In genomic region chr9:101074332-101075021, GRCm38 (mm10) we compare ENCODE assay signal across 8 mouse cellular contexts. TPM values are rescaled to one million over a fixed set of nuclear protein-coding genes. Genes with fewer than 3 reads are reported as not detected.
DNase-seq lines count a peak whose midpoint lies in the region; ATAC-seq and TF ChIP-seq lines count a peak whose summit lies in the region.

No protein-coding gene starts in this region.

- TF ChIP-seq EP300 in MEL (IDR thresholded peaks at IDR 0.05; ENCODE audit: low read depth in 1 of 2, low read length in 2 of 2) = no peak

- peak overlapping the region; percentile 82 for H3K4me2 ChIP-seq in hindbrain, embryonic 11.5 days (replicated peaks; ENCODE audit: low read depth, low read length)

- peak in 1 of 2 experiments; percentile 32; a peak in 1 of 4 replicates for TF ChIP-seq POLR2A in MEL (IDR thresholded peaks at IDR 0.05; ENCODE audit: control insufficient read depth in 1 of 2, insufficient read depth in 1 of 2, low read depth in 1 of 2, low read length in 2 of 2, poor library complexity in 1 of 2)

- peak; percentile 77 for ATAC-seq in hindbrain, embryonic 11.5 days (ENCODE audit: low FRiP score)

- H3K36me3 ChIP-seq in MEL (ENCODE audit: control insufficient read depth in 1 of 2, insufficient read depth in 2 of 2, low read length in 2 of 2) = peaks cover 0 to 10% of the 10 kb centered on the region in 2 experiments; a peak in 2 of 4 replicates
- H3K36me3 ChIP-seq in hindbrain, embryonic 11.5 days (ENCODE audit: control insufficient read depth, insufficient read depth, low read length) = no peaks in the 10 kb centered on the region

- under 1% methylated on average over 70 of the region's 100 CpGs for whole genome bisulfite sequencing in hindbrain, embryonic 11.5 days

- TF ChIP-seq RAD21 in MEL (IDR thresholded peaks at IDR 0.05; ENCODE audit: low read depth, low read length) = no peak

- peak; percentile 78 for DNase-seq in MEL (ENCODE audit: low read depth, low spot score)
- DNase-seq in cerebellum, adult 9-10 months = peak; percentile 85
- peak; percentile 65 to 79 for DNase-seq in frontal cortex, adult 2 months (ENCODE audit: extremely low spot score in 1 of 2, low spot score in 1 of 2)
- DNase-seq in hindbrain, embryonic 11.5 days (ENCODE audit: low spot score) = peak; percentile 78
- DNase-seq in layer of hippocampus, postnatal 36 days = peak; percentile 82 to 85
- DNase-seq in lung, postnatal 25 days (ENCODE audit: low spot score) = peak; percentile 90
- DNase-seq in retina, adult 2 months (ENCODE audit: low read depth, low spot score) = peak; percentile 54
- peak; percentile 91 to 96 for DNase-seq in thymus, postnatal 36 days

- peaks cover 0 to 7% of the 10 kb centered on the region in 2 experiments; a peak in 2 of 4 replicates for H3K4me1 ChIP-seq in MEL (ENCODE audit: control insufficient read depth in 1 of 2, insufficient read depth in 2 of 2, low read length in 2 of 2)
- H3K4me1 ChIP-seq in hindbrain, embryonic 11.5 days (replicated peaks; ENCODE audit: control insufficient read depth, insufficient read depth, low read length) = peaks cover 2% of the 10 kb centered on the region; the same call in 1 of the 2 replicates

- no peaks in the 10 kb centered on the region for H3K27me3 ChIP-seq in MEL (ENCODE audit: control insufficient read depth in 1 of 2, insufficient read depth in 2 of 2, low read length in 2 of 2)
- no peaks in the 10 kb centered on the region for H3K27me3 ChIP-seq in hindbrain, embryonic 11.5 days (ENCODE audit: control insufficient read depth, insufficient read depth, low read length)

- no peaks in the 10 kb centered on the region for H3K9me3 ChIP-seq in MEL (replicated peaks; ENCODE audit: insufficient read depth, low read length)
- no peaks in the 10 kb centered on the region for H3K9me3 ChIP-seq in hindbrain, embryonic 11.5 days (ENCODE audit: control insufficient read depth, low read length)

- H3K4me3 ChIP-seq in MEL (ENCODE audit: control insufficient read depth in 1 of 2, insufficient read depth in 1 of 2, low read depth in 2 of 2, low read length in 2 of 2) = peak overlapping the region; percentile 96 to 99
- H3K4me3 ChIP-seq in hindbrain, embryonic 11.5 days (ENCODE audit: low read depth, low read length) = peak overlapping the region; percentile 95

- peaks cover 59% of the 10 kb centered on the region for H3K79me2 ChIP-seq in MEL (ENCODE audit: control insufficient read depth, insufficient read depth, low read length, poor library complexity)

- H3K9ac ChIP-seq in MEL (ENCODE audit: control insufficient read depth, low read depth, low read length, poor library complexity, severe bottlenecking) = peak overlapping the region; percentile 91
- peak overlapping the region; percentile 99 for H3K9ac ChIP-seq in hindbrain, embryonic 11.5 days (ENCODE audit: low read depth, low read length)

- peak overlapping the region; percentile 87 for H3K27ac ChIP-seq in MEL (ENCODE audit: control insufficient read depth, low read depth, low read length)
- peak overlapping the region; percentile 99 for H3K27ac ChIP-seq in hindbrain, embryonic 11.5 days (ENCODE audit: low read depth, low read length)

- no peak for TF ChIP-seq CTCF in MEL (IDR thresholded peaks at IDR 0.05 in 2 of 3, conservative IDR thresholded peaks at IDR 0.05 in 1 of 3; ENCODE audit: control insufficient read depth in 1 of 3, insufficient read depth in 1 of 3, low read depth in 2 of 3, low read length in 3 of 3, poor library complexity in 1 of 3, severe bottlenecking in 1 of 3)

TF ChIP-seq in MEL, 35 proteins besides CTCF, POLR2A, EP300 and RAD21:
- no peak for TF ChIP-seq ZKSCAN1 (IDR thresholded peaks at IDR 0.05; ENCODE audit: low read depth, low read length)
- peak; percentile 51; the same call in 1 of the 2 replicates for TF ChIP-seq SIN3A (IDR thresholded peaks at IDR 0.05; ENCODE audit: low read length)
- TF ChIP-seq RCOR1 (IDR thresholded peaks at IDR 0.05; ENCODE audit: low read depth, low read length) = no peak
- no peak for TF ChIP-seq BHLHE40 (IDR thresholded peaks at IDR 0.05; ENCODE audit: borderline replicate concordance, low read depth, low read length)
- TF ChIP-seq NELFE (IDR thresholded peaks at IDR 0.05; ENCODE audit: low read depth, low read length) = peak; percentile 12
- TF ChIP-seq MEF2A (IDR thresholded peaks at IDR 0.05; ENCODE audit: extremely low read depth, insufficient replicate concordance, low read depth, low read length, poor library complexity, severe bottlenecking) = no peak
- TF ChIP-seq GATA1 (IDR thresholded peaks at IDR 0.05; ENCODE audit: low read depth, low read length) = no peak
- TF ChIP-seq ZC3H11A (IDR thresholded peaks at IDR 0.05; ENCODE audit: low read depth, low read length) = no peak
- no peak for TF ChIP-seq SMC3 (IDR thresholded peaks at IDR 0.05; ENCODE audit: low read depth, low read length)
- TF ChIP-seq ZMIZ1 (IDR thresholded peaks at IDR 0.05; ENCODE audit: low read depth, low read length) = peak; percentile 9; the same call in 1 of the 2 replicates
- TF ChIP-seq CHD1 (IDR thresholded peaks at IDR 0.05; ENCODE audit: low read depth, low read length) = no peak
- TF ChIP-seq GABPA (IDR thresholded peaks at IDR 0.05; ENCODE audit: low read depth, low read length) = no peak
- TF ChIP-seq NRF1 (IDR thresholded peaks at IDR 0.05; ENCODE audit: insufficient read depth, low read depth, low read length, poor library complexity, severe bottlenecking) = peak; percentile 49; the same call in 1 of the 2 replicates
- no peak for TF ChIP-seq KAT2A (conservative IDR thresholded peaks at IDR 0.05; ENCODE audit: low read depth, low read length)
- TF ChIP-seq MYB (IDR thresholded peaks at IDR 0.05; ENCODE audit: low read depth, low read length) = no peak
- no peak for TF ChIP-seq TAL1 (IDR thresholded peaks at IDR 0.05; ENCODE audit: low read length)
- TF ChIP-seq MAZ (IDR thresholded peaks at IDR 0.05; ENCODE audit: low read depth, low read length) = peak; percentile 72; the same call in 1 of the 2 replicates
- TF ChIP-seq CHD2 (IDR thresholded peaks at IDR 0.05; ENCODE audit: low read length) = no peak
- TF ChIP-seq MXI1 (IDR thresholded peaks at IDR 0.05; ENCODE audit: low read depth, low read length) = peak; percentile 61; the same call in 1 of the 2 replicates
- TF ChIP-seq MAX (IDR thresholded peaks at IDR 0.05; ENCODE audit: low read length) = no peak
- no peak for TF ChIP-seq ZNF384 (IDR thresholded peaks at IDR 0.05; ENCODE audit: low read depth, low read length)
- TF ChIP-seq ETS1 (IDR thresholded peaks at IDR 0.05; ENCODE audit: low read depth, low read length) = peak; percentile 30; the same call in 1 of the 2 replicates
- TF ChIP-seq POLR2AphosphoS2 (IDR thresholded peaks at IDR 0.05; ENCODE audit: low read length) = no peak
- no peak for TF ChIP-seq UBTF (IDR thresholded peaks at IDR 0.05; ENCODE audit: borderline replicate concordance, insufficient read depth, low read depth, low read length)
- TF ChIP-seq TCF12 (IDR thresholded peaks at IDR 0.05; ENCODE audit: low read depth, low read length) = 0 out of 2 replicates have a peak, but pooled peaks have one; percentile 11
- no peak for TF ChIP-seq JUND (IDR thresholded peaks at IDR 0.05; ENCODE audit: low read depth, low read length)
- TF ChIP-seq USF1 (IDR thresholded peaks at IDR 0.05; ENCODE audit: low read depth, low read length) = no peak

RNA-seq across cellular contexts. Expression of gene Msl2, which starts 0.6 kb away (rescaled TPM):
- total RNA-seq in MEL (2012; rRNA removed) = 19.7 and 20.5 TPM in 2 replicates
- polyA plus RNA-seq in MEL (2012; ENCODE audit: insufficient read depth in 1 of 2, insufficient read length in 2 of 2, low read depth in 1 of 2, low replicate concordance in 2 of 2, missing spikeins in 1 of 2) = 10 to 100 TPM; 29.6 to 39.6 TPM
- polyA plus RNA-seq in frontal cortex, adult 2 months (2012; rRNA removed) = 27.3 and 27.4 TPM in 2 replicates
- 5.9 and 6.7 TPM in 2 replicates for polyA plus RNA-seq in hindbrain, embryonic 11.5 days (2014; fragmentation: Nextera tagmentation; extraction: Ambion mirVana)
- total RNA-seq in layer of hippocampus, postnatal 36 days (2021) = 10 to 100 TPM; 68.7 to 68.9 TPM

RNA-seq across cellular contexts. Expression of gene Pccb, which starts 39.8 kb away (rescaled TPM):
- total RNA-seq in MEL (2012; rRNA removed) = 11.5 and 13.2 TPM in 2 replicates
- polyA plus RNA-seq in MEL (2012; ENCODE audit: insufficient read depth in 1 of 2, insufficient read length in 2 of 2, low read depth in 1 of 2, low replicate concordance in 2 of 2, missing spikeins in 1 of 2) = 10 to 100 TPM in 1 of 2 experiments, not detected in 1; 21.1 TPM
- 61.2 and 69.8 TPM in 2 replicates for polyA plus RNA-seq in frontal cortex, adult 2 months (2012; rRNA removed)
- 14.3 and 18.0 TPM in 2 replicates for polyA plus RNA-seq in hindbrain, embryonic 11.5 days (2014; fragmentation: Nextera tagmentation; extraction: Ambion mirVana)
- total RNA-seq in layer of hippocampus, postnatal 36 days (2021) = 10 to 100 TPM; 43.0 to 43.3 TPM

Comparison
In these comparisons a context has a peak if more than half of its experiments do, and no peak if none do; other contexts are left out.
1. Peak in every context shown above with its lines: DNase-seq, ATAC-seq, H3K4me3 ChIP-seq and H3K27ac ChIP-seq.